Mouse (Mus musculus): ENCODE measurements at regions not wholly inside any gene's neighbourhood (a gene's known extent, or its start where the extent isn't known, plus 50 kb on each side); places are given as distances from the start of the nearest gene placed in this dataset.

- H3K9me3 ChIP-seq (replicated peaks): no peaks in the 10 kb centered on the region
- H3K36me3 ChIP-seq: no peaks in the 10 kb centered on the region
- no peak for ATAC-seq (ENCODE audit: low read depth)
- DNase-seq: no peak
- H3K27ac ChIP-seq: no peak overlapping the region
- peaks cover 22% of the 10 kb centered on the region for H3K4me1 ChIP-seq (replicated peaks)
- 55% methylated on average over 3 of the region's 3 CpGs for WGBS (ENCODE audit: insufficient replicate concordance)
- no peak overlapping the region for H3K9ac ChIP-seq
- no peak overlapping the region for H3K4me3 ChIP-seq (replicated peaks)
- H3K4me2 ChIP-seq: no peak overlapping the region
- H3K27me3 ChIP-seq: no peaks in the 10 kb centered on the region
These were observed 95.0 kb upstream of the Tmtc4 start for GRCm38 (mm10) chr14:123078804-123079203.

DNA sequence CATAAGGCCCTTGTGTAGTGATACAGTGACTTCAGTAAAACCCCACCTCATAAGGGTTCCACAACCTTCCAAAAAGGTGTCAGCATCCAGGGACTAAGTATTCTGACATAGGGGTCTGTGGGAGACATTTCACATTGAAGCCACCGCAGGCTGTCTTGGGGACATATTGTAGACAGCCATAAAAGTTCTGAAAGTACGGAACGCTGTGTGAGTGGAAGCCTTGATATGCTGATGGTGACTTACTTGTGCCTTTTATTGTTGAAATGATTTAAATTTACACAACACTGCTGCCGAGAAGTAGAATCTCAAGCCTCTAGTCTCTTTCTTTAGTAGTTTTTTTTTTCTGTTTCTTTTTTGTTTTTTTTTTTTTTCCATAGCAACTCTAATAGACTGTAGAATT lies 82.5 kb upstream of the Tmtc4 start:
- DNase-seq (no peak), ATAC-seq (ENCODE audit: low read depth) (no peak)
- Histone ChIP-seq H3K9me3 (replicated peaks) (no peaks in the 10 kb centered on the region), H3K4me1 (replicated peaks) (no peaks in the 10 kb centered on the region), H3K36me3 (no peaks in the 10 kb centered on the region), H3K4me2 (no peak overlapping the region), H3K4me3 (replicated peaks) (no peak overlapping the region), H3K27ac (no peak overlapping the region), H3K9ac (no peak overlapping the region), H3K27me3 (no peaks in the 10 kb centered on the region)
- 84% methylated on average over 4 of the region's 4 CpGs for WGBS (ENCODE audit: insufficient replicate concordance)

DNA sequence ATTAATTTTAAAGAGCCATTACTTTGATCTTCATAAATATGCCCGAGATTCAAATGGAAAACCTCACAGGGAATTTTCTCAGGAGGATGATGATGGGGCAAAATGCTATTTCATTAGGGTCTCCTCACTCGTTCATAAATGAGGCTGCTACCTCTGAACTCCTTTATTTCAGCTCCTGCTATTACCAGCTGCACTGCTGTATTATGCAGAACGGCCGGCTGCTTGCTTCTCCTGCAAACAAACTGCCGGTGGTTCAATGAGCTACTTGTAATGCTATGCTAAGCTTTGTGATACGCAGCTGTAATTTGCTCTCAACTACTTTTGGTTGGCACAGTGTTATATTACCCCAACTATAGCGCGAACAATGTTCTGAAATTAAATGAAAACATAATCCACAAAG lies 81.7 kb upstream of the Tmtc4 start:
- H3K4me1 ChIP-seq (replicated peaks): no peaks in the 10 kb centered on the region
- H3K4me3 ChIP-seq (replicated peaks): no peak overlapping the region
- H3K36me3 ChIP-seq: no peaks in the 10 kb centered on the region
- no peak overlapping the region for H3K9ac ChIP-seq
- no peak overlapping the region for H3K27ac ChIP-seq
- H3K9me3 ChIP-seq (replicated peaks): no peaks in the 10 kb centered on the region
- DNase-seq: no peak
- no peak overlapping the region for H3K4me2 ChIP-seq
- H3K27me3 ChIP-seq: no peaks in the 10 kb centered on the region
- no peak for ATAC-seq (ENCODE audit: low read depth)
- 65% methylated on average over 8 of the region's 8 CpGs for WGBS (ENCODE audit: insufficient replicate concordance)

DNA sequence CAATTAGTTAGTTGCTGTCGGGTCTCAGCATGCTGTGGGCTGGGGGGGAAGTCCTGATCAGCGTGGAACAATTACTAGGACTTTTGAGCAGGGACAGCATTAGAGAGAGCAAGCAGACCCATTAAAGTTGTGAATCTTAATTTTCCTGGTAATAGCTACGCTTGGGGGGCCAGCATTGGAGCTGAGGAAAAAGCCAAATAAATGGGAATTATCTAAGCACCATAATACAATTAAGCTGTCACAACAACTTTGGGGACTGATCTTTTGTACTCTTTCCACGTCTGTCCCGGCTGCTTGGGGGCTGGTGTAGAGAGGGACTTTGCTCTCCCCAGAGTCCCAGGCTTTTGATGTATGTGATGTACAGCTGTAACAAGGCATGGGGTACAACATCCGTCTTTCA lies 81.3 kb upstream of the Tmtc4 start:
- no peak overlapping the region for H3K9ac ChIP-seq
- no peak overlapping the region for H3K27ac ChIP-seq
- DNase-seq (no peak), ATAC-seq (ENCODE audit: low read depth) (no peak)
- no peaks in the 10 kb centered on the region for H3K4me1 ChIP-seq (replicated peaks)
- no peaks in the 10 kb centered on the region for H3K36me3 ChIP-seq
- no peak overlapping the region for H3K4me3 ChIP-seq (replicated peaks)
- H3K4me2 ChIP-seq: no peak overlapping the region
- H3K27me3 ChIP-seq: no peaks in the 10 kb centered on the region
- 52% methylated on average over 6 of the region's 6 CpGs for WGBS (ENCODE audit: insufficient replicate concordance)
- no peaks in the 10 kb centered on the region for H3K9me3 ChIP-seq (replicated peaks)

- Histone ChIP-seq H3K4me3 (replicated peaks) (no peak overlapping the region), H3K36me3 (no peaks in the 10 kb centered on the region), H3K4me1 (replicated peaks) (no peaks in the 10 kb centered on the region), H3K4me2 (no peak overlapping the region), H3K27ac (no peak overlapping the region), H3K9me3 (replicated peaks) (no peaks in the 10 kb centered on the region), H3K9ac (no peak overlapping the region), H3K27me3 (no peaks in the 10 kb centered on the region)
- ATAC-seq (ENCODE audit: low read depth) (no peak), DNase-seq (no peak)
- 33% methylated on average over 1 of the region's 1 CpGs for WGBS (ENCODE audit: insufficient replicate concordance)
These were observed 79.1 kb upstream of the Tmtc4 start for GRCm38 (mm10) chr14:123062908-123063307.

- no peak overlapping the region for H3K27ac ChIP-seq
- DNase-seq: no peak
- no peaks in the 10 kb centered on the region for H3K9me3 ChIP-seq (replicated peaks)
- 51% methylated on average over 4 of the region's 4 CpGs for WGBS (ENCODE audit: insufficient replicate concordance)
- H3K4me3 ChIP-seq (replicated peaks): no peak overlapping the region
- no peaks in the 10 kb centered on the region for H3K36me3 ChIP-seq
- no peaks in the 10 kb centered on the region for H3K4me1 ChIP-seq (replicated peaks)
- H3K27me3 ChIP-seq: no peaks in the 10 kb centered on the region
- H3K4me2 ChIP-seq: no peak overlapping the region
- H3K9ac ChIP-seq: no peak overlapping the region
- no peak for ATAC-seq (ENCODE audit: low read depth)
These were observed 73.1 kb upstream of the Tmtc4 start for GRCm38 (mm10) chr14:123056976-123057375.

- no peak overlapping the region for H3K9ac ChIP-seq
These were observed 64.6 kb upstream of the Tmtc4 start for GRCm38 (mm10) chr14:123048451-123048850.

GRCm38 (mm10) chr14:123040046-123040445 lies 56.2 kb upstream of the Tmtc4 start:
- Histone ChIP-seq H3K36me3 (no peaks in the 10 kb centered on the region), H3K4me1 (replicated peaks) (no peaks in the 10 kb centered on the region), H3K9me3 (replicated peaks) (no peaks in the 10 kb centered on the region), H3K27ac (no peak overlapping the region), H3K27me3 (no peaks in the 10 kb centered on the region), H3K9ac (no peak overlapping the region), H3K4me2 (no peak overlapping the region), H3K4me3 (replicated peaks) (no peak overlapping the region)
- DNase-seq (no peak), ATAC-seq (ENCODE audit: low read depth) (no peak)

More at GRCm38 (mm10) chr14:123048451-123048850, 64.6 kb upstream of the Tmtc4 start:
- Histone ChIP-seq H3K4me3 (replicated peaks) (no peak overlapping the region), H3K4me1 (replicated peaks) (no peaks in the 10 kb centered on the region), H3K27me3 (no peaks in the 10 kb centered on the region), H3K27ac (no peak overlapping the region), H3K36me3 (no peaks in the 10 kb centered on the region), H3K4me2 (no peak overlapping the region), H3K9me3 (replicated peaks) (no peaks in the 10 kb centered on the region)
- no peak for DNase-seq
- no peak for ATAC-seq (ENCODE audit: low read depth)

- Histone ChIP-seq H3K27me3 (no peaks in the 10 kb centered on the region), H3K9me3 (replicated peaks) (no peaks in the 10 kb centered on the region), H3K4me3 (replicated peaks) (no peak overlapping the region), H3K9ac (no peak overlapping the region), H3K36me3 (no peaks in the 10 kb centered on the region), H3K27ac (no peak overlapping the region), H3K4me2 (no peak overlapping the region), H3K4me1 (replicated peaks) (no peaks in the 10 kb centered on the region)
- 63% methylated on average over 2 of the region's 2 CpGs for WGBS (ENCODE audit: insufficient replicate concordance)
- DNase-seq: no peak
- ATAC-seq (ENCODE audit: low read depth): no peak
These were observed 53.6 kb upstream of the Tmtc4 start for GRCm38 (mm10) chr14:123037444-123037843.
